Mouse (Mus musculus) spleen, embryonic (tissue): Measurements from ENCODE around the gene Nmrk2.

Source experiments
- CTCF ChIA-PET: fragments of 350-600 bp; sonication (Branson Sonifier 250); formaldehyde crosslinking; loops from one replicate; lab custom pipeline; 2022; lab: Charles Lee

Gene Nmrk2

DNA sequence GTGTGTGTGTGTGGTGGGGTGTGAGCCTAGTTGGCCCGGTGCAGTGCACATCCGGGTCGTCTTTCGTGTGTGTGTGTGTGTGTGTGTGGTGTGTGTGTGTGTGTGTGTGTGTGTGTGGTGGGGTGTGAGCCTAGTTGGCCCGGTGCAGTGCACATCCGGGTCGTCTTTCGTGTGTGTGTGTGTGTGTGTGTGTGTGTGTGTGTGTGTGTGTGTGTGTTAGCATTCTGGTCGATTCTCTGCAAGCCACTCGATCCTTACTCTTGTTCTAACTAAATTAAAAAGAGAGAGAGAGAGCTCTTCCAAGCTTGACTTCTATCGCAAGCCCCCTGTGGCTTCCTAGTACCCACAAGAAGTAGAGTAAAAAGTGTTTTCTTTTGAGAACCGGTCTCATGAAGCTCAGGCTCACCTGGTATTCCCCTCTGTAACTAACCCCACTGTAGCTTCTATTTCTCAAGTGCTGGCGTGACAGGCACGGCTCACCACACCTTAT is 32.4 kb downstream of the Nmrk2 start:
- CTCF ChIA-PET, result interaction anchor here (0.6 kb wide), 1 partner anchor 26 kb away, joined by 3 read pairs; no protein-coding TSS in a partner anchor

DNA sequence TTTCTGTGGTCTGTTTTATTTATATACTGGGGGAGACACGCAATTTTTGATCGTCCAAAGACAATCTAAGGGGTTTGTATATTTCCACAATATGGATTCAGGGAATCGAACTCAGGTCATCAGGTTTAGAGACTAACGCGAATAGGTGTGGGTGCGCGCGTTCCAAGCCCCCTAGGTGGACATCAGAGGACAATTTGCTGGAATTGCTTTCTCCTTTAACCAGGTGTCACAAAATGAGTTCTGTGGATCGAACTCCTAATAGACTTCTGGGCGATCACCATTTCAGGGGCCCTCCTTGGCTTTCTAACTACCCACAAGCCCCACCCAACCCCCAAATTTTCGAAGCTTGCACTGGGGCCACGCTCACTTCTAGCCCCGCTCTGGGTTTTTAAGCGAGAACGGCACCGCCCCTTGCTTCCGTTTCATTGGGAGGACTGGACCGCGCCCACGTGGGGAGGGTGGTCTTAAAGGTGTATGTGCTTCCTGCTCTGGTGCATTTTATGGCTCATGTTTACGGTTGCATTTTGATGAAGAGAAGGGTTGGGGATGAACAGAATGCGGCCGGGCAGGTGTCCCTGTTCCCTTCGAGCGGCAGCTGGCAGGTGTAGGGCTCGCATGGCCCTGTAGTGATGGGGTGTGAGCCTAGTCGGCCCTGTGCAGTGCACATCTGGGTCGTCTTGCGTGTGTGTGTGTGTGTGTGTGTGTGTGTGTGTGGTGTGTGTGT is 33.2 kb downstream of the Nmrk2 start:
- CTCF ChIA-PET, result interaction anchor here (0.6 to 0.7 kb wide), 3 partner anchors 167 to 359 kb away, joined by 3 to 4 read pairs (median 3); no protein-coding TSS in a partner anchor

DNA sequence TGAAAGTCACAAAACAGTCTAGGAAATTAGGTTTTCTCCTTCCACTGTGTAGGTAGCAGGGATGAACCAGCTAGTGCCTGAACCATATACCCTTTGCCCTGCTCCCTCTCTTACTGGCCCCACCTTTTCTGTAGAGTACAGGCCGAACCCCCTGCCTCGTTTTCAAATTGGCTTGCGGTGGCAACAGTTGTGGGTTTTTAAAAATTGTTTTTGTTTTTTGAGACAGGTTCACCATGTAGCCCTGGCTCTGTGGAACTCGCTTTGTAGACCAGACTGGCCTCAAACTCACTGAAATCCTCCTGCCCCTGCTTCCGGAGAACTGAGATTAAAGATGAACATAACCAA is 33.8 kb downstream of the Nmrk2 start:
- CTCF ChIA-PET, result interaction anchor here (0.6 kb wide), 2 partner anchors 167 to 358 kb away, joined by 3 read pairs; no protein-coding TSS in a partner anchor

DNA sequence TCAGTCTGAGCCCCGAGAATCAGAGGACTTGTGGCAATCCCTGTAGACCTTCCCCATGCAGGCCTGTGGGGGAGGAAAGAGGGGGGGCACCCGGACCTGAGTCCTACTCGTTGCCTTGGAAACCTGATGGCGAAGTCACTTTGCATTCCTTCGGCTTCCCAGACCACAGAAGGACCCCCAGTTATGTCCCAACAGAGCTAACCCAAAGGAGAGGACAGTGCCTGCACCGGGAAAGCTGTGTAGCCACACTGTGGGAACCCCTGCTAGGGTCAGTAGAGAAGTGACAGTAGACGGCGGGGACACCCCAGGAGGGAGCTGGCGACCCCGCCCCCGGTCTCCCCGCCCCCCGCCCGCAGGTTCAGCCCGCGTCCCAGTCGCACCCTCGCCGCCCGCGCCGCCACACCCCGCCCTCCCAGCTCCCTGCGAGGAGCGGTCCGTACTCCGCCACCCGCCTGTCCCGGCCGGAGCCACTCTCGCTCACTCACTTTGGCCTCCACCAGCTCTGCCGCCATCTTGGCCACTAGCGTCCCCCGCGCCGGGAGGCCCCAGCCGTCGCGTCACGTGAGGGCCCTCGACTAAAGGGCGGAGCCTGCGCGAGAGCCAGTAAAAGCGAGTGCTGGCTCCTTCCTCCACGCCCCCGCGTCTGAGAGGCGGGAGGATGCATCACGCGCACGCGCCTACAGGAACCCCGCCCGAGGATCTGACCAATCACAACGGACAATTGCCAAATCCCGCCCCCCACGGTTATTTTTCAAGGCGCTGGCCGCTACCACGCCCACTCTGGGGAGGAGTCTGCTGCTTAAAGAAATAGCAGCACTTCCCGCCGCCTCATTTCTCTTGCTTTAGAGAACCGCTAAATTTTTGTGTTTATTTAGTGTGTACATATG is 34.4 kb downstream of the Nmrk2 start, which contains the start of gene Pias4:
TSS of gene Pias4 (minus strand) at position 724 of the 887 bp plus-strand sequence.
- CTCF ChIA-PET, result interaction anchor here (0.5 to 0.6 kb wide), 3 partner anchors 166 to 793 kb away, joined by 3 to 4 read pairs (median 3); no protein-coding TSS in a partner anchor

DNA sequence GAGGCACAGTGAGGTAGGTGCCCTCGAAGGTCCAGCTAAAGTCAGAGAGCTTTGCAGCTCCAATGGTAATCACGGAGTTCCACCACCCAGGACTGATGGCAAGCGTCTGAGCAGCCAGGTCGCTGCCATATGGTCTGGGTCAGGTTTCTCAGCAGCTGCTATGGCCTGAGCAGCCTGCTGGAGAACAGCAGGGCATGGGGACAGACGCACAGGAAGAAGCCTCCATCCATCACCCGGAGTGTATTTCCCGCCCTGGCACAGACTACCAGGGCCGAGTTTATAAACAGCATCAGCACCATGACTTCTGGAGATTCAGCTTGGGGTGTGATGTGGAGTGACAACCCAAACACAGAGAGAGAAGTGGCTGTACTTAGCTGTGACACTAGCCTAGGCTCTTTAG is 36.7 kb downstream of the Nmrk2 start:
- CTCF ChIA-PET, result no interaction called here

DNA sequence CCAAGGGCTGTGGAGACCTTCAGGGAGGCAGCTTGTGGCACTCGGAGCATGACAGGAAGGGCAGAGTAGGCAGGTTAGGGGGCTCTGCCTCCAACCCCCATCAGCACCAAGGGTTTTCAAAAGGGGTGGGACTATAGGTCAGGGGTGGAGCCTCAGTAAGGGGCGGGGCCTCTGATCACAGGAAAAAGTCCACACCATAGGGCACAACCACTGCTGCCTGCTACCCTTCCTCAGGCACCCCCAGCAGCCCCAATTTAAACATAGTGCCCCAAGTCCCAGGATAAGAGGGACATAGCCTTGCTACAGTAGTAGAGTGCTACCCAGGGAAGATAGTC is 39.6 kb downstream of the Nmrk2 start:
- CTCF ChIA-PET, result interaction anchor here (0.6 to 1.4 kb wide), 3 partner anchors 15 to 57 kb away, joined by 3 to 5 read pairs (median 3); no protein-coding TSS in a partner anchor

DNA sequence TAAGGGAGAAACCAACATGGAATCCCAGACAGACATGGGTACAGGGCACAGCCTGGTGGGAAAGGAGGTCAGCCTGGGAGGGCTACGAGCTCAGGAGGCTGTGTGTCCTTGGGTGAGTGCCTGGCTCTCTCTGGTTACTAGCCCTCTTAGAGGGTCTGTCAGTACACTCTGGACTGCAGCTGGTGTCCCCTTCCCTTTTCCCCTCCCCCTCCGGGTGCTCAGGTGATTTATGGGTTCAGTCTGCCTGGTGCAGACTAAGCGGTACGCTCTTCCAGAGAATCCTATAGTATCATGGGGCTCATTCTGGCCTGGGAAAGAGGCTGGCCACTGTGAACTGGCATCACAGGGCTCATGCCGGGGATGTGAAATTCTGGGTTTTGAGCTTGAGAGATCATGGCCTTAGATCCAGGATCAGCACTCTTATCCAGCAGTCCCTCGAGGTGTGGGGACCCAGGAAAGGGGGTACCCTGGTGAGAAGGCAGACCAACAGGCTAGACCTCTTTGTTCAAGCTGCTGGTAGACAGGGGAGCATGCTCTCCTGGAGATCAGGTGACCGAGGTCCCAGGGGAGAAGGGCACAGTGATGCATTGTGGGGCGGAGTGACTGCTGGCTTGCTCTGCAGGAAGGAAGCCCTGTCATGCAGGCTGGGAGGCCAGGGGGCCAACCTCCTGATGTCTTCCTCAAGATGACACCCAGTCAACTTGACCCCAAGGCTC is 40.1 kb downstream of the Nmrk2 start:
- CTCF ChIA-PET, result interaction anchor here (1.4 kb wide), 1 partner anchor 23 kb away, joined by 5 read pairs; no protein-coding TSS in a partner anchor

DNA sequence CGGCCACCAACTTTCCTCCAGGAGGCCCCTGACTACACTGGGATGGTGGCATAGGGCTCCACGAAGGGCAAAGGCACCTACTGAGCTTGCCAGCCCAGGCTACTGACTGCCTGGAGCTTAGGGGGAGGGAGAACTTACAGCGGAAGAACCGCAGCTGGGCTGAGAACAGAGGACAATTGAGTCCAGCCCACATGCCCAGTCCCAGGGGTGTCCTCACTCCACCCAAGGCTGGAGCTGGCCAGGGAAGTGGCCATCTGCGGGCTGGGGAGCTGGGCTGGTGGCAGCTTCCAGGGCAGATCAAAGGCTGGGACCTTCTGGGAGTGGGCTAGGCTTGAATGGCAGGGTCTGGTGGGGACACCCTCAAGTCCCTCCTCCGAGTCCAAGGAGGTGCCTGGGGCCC is 47.1 kb downstream of the Nmrk2 start:
- CTCF ChIA-PET, result interaction anchor here (1.2 kb wide), 1 partner anchor 9 kb away, joined by 4 read pairs; no protein-coding TSS in a partner anchor

DNA sequence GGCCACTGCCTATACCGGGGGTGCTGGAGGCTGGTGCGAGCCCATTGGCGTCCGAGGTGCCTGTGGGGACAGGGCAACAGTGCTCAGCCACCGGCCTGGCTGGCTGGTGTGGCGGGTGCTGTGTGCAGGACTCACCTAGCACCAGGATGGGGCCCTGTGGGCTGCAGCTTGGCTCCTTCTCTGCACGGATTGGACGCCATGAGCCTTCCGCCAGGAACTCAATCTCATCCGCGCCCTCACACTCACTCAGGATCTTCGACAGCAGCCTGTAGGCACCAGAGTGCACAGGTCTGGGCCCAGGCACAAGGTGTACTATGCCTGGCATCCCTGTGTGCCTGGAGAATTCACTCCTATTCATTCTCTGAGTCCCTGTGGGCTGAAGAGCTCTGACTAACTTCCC is 47.5 kb downstream of the Nmrk2 start:
- CTCF ChIA-PET, result no interaction called here

DNA sequence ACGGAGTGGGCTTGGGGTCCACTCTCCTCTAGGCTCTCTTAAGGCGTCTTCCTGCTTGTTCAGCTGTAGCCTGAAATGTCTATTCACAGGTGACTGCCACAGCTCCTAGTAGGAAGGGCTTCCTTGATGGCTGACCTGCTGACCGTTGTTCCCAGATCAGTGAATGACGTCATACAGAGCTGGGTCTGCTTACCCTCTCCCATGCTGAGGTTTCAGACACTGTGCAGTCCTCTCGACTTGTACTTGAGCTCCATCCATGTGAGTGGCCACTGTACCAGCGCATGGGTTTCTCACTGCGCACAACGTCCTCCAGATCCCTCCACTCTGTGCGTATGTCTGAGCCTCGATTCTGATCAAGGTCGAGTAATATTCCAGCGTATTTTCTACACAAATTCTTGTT is 49.2 kb downstream of the Nmrk2 start:
- CTCF ChIA-PET, result no interaction called here

DNA sequence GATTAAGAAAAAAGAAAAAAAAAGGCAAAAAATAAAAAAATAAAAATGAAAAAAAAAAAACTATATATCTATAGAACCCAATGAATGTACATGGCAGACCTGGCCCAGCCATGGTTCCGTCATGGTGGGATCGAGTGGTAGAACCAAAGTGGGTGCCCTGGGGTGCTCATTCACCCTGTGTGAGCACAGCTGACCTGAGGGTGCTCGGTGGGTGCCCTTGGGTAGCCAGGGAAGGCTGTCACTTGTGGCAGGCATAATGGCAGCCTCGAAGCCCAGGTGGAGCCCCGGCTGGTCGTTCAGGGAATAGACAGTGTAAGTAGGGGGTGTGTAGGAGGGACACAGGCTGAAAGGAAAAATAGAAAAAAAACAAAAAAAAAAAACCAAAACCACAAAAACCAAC is 50.6 kb downstream of the Nmrk2 start:
- CTCF ChIA-PET, result interaction anchor here (0.6 to 0.7 kb wide), 2 partner anchors 8 to 148 kb away, joined by 5 to 8 read pairs; no protein-coding TSS in a partner anchor
